Mouse (Mus musculus): ENCODE data around the gene Sncg.
"Not testable (repeated sequence)": the region's sequence is repeated elsewhere in the genome, so short reads cannot be mapped to it uniquely, and the experiment has no call there.

The Sncg gene

GRCm38 (mm10) chr14:34370921-34371320, 3.7 kb downstream of the Sncg start:
- DNase-seq (ENCODE audit: low spot score in 2 of 2), result no peak

- DNase-seq (ENCODE audit: low spot score in 2 of 2), result no peak
These were observed 4.4 kb downstream of the Sncg start for GRCm38 (mm10) chr14:34370203-34370602.

GRCm38 (mm10) chr14:34365147-34365507, 9.5 kb downstream of the Sncg start:
- no peak for DNase-seq (ENCODE audit: low spot score in 2 of 2)

- not testable (repeated sequence) for DNase-seq (ENCODE audit: low spot score in 2 of 2)
These were observed 10.1 kb downstream of the Sncg start for GRCm38 (mm10) chr14:34364254-34365146.

GRCm38 (mm10) chr14:34363490-34364253, 10.9 kb downstream of the Sncg start:
- peak; percentile 53 to 54 for DNase-seq (ENCODE audit: low spot score in 2 of 2)

GRCm38 (mm10) chr14:34362726-34363445, 11.7 kb downstream of the Sncg start:
- DNase-seq (ENCODE audit: low spot score in 2 of 2), result peak; percentile 15 to 43

- no peak for DNase-seq (ENCODE audit: low spot score in 2 of 2)
These were observed 12.5 kb downstream of the Sncg start for GRCm38 (mm10) chr14:34362135-34362534.

- no peak for DNase-seq (ENCODE audit: low spot score in 2 of 2)
These were observed 14.3 kb downstream of the Sncg start for GRCm38 (mm10) chr14:34360251-34360650.

GRCm38 (mm10) chr14:34359676-34360244, 14.8 kb downstream of the Sncg start:
- DNase-seq (ENCODE audit: low spot score in 2 of 2), result no peak

GRCm38 (mm10) chr14:34357671-34358455, 16.7 kb downstream of the Sncg start:
- DNase-seq (ENCODE audit: low spot score in 2 of 2), result no peak

GRCm38 (mm10) chr14:34355301-34355700, 19.3 kb downstream of the Sncg start, which contains the start of gene Fam25c:
TSS of gene Fam25c (minus strand) at chr14:34355433.
- DNase-seq (ENCODE audit: low spot score in 2 of 2), result no peak

- no peak for DNase-seq (ENCODE audit: low spot score in 2 of 2)
These were observed 20.1 kb downstream of the Sncg start for GRCm38 (mm10) chr14:34354456-34354855.

- DNase-seq (ENCODE audit: low spot score in 2 of 2), result no peak
These were observed 21.3 kb downstream of the Sncg start for GRCm38 (mm10) chr14:34353326-34353725.

GRCm38 (mm10) chr14:34352523-34352922, 22.1 kb downstream of the Sncg start:
- no peak for DNase-seq (ENCODE audit: low spot score in 2 of 2)

- no peak for DNase-seq (ENCODE audit: low spot score in 2 of 2)
These were observed 22.9 kb downstream of the Sncg start for GRCm38 (mm10) chr14:34351660-34352059.

- DNase-seq (ENCODE audit: low spot score in 2 of 2), result no peak
These were observed 25.6 kb downstream of the Sncg start for GRCm38 (mm10) chr14:34349007-34349406.

GRCm38 (mm10) chr14:34348301-34348700, 26.3 kb downstream of the Sncg start:
- no peak for DNase-seq (ENCODE audit: low spot score in 2 of 2)

- no peak for DNase-seq (ENCODE audit: low spot score in 2 of 2)
These were observed 27.5 kb downstream of the Sncg start for GRCm38 (mm10) chr14:34347084-34347483.

GRCm38 (mm10) chr14:34345771-34346566, 28.6 kb downstream of the Sncg start:
- DNase-seq (ENCODE audit: low spot score in 2 of 2), result no peak

GRCm38 (mm10) chr14:34344361-34344760, 30.2 kb downstream of the Sncg start:
- DNase-seq (ENCODE audit: low spot score in 2 of 2), result no peak

Measured in natural killer cell, adult 2 months (primary cell).